Mouse (Mus musculus) forebrain, embryonic 13.5 days (tissue): ENCODE results near the gene Atp8a1. TPM values are rescaled to one million over a fixed set of nuclear protein-coding genes. Genes with fewer than 3 reads are reported as not detected.

Experiments used
- ATAC-seq: fragments of 200-750 bp; cut with Nextera tagmentation; 2 replicates; pipeline ENCODE4 v1.8.0; 2017
- H3K27ac ChIP-seq: fragments of 300-500 bp; sonication (generic); 2 replicates; pipeline ENCODE4 v1.5.1; 2015; ENCODE audit warnings: inconsistent platforms, mild to moderate bottlenecking, moderate library complexity
- H3K27me3 ChIP-seq: fragments of 300-500 bp; sonication (generic); 2 replicates; pipeline ENCODE4 v1.6.1; 2015; ENCODE audit warnings: mild to moderate bottlenecking, inconsistent platforms
- H3K36me3 ChIP-seq: fragments of 300-500 bp; sonication (generic); 2 replicates; pipeline ENCODE4 v1.6.1; 2015; ENCODE audit warnings: mild to moderate bottlenecking, inconsistent platforms; ENCODE audit not compliant: poor library complexity, severe bottlenecking
- H3K4me1 ChIP-seq: fragments of 300-500 bp; sonication (generic); 2 replicates; pipeline ENCODE4 v1.6.1; 2015; ENCODE audit warnings: inconsistent platforms
- H3K4me2 ChIP-seq: fragments of 300-500 bp; sonication (generic); 2 replicates; pipeline ENCODE4 v1.6.1; 2015; ENCODE audit warnings: inconsistent platforms, mild to moderate bottlenecking, moderate library complexity
- H3K4me3 ChIP-seq: fragments of 300-500 bp; sonication (generic); 2 replicates; pipeline ENCODE4 v1.5.1; 2015; ENCODE audit warnings: mild to moderate bottlenecking, inconsistent platforms
- H3K9ac ChIP-seq: fragments of 300-500 bp; sonication (generic); 2 replicates; pipeline ENCODE4 v1.6.1; 2015; ENCODE audit warnings: mild to moderate bottlenecking, inconsistent platforms
- H3K9me3 ChIP-seq: fragments of 300-500 bp; sonication (generic); replicated peaks from 2 replicates; pipeline ENCODE4 v1.6.1; 2016; ENCODE audit warnings: inconsistent platforms
- WGBS: fragments of 180-500 bp; shearing (Covaris S2); methylation state at CpG from one replicate; pipeline ENCODE4 v1.1.7; 2015; 5-methylcytosine and 5-hydroxymethylcytosine counted together
- polyA plus RNA-seq: library from polyadenylated mRNA; unstranded; fragments of >200 nt; fragmentation: Nextera tagmentation; extraction: Ambion mirVana; gene quantifications from 2 replicates; pipeline ENCODE4 v1.2.1, GENCODE M21; 2015

Gene Atp8a1
- polyA plus RNA-seq, 1 experiment from 2014 or later: 18.0 TPM

- Histone ChIP-seq H3K27ac (peak overlapping the region; percentile 54), H3K36me3 (peaks cover 11% of the 10 kb centered on the region; the same call in 1 of the 2 replicates), H3K4me2 (peak overlapping the region; percentile 49), H3K9ac (peak overlapping the region; percentile 21; the same call in 1 of the 2 replicates), H3K4me3 (no peak overlapping the region), H3K9me3 (no peaks in the 10 kb centered on the region), H3K4me1 (peaks cover 20% of the 10 kb centered on the region), H3K27me3 (no peaks in the 10 kb centered on the region; the same call in 1 of the 2 replicates)
- ATAC-seq: peak; percentile 64
- WGBS: 6% methylated on average over 10 of the region's 10 CpGs
These were observed 213.4 kb downstream of the Atp8a1 start for GRCm38 (mm10) chr5:67633831-67634268.

DNA sequence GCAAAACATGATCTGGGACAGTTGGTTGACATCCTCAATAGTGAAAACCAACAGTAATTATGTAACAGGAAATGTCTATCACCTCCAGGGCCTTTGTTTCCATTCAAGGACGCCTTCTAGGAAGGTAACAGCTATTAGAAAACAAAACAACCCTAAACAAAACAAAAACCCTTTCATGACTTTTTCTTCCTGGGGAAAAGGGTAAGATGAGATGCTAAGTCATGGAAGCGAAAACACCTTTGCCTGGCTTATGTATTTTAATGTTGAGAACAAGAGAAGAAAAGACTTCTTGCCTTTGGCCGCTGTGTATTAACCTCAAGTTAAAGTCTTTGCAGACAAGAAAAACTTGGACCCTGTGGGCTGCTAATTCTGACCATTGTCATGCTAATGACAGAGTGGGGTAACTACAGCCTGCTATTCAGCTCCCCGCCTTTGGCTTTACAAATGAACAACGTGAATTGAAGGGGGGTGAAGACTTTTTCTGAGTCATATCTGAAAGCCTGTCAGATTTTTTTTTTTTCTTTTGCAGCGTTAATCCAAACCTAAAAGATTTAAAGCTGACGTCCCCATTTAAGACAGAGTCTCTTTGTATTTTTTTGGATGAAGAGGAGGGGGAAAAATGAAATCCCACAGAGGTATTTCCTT, 214.0 kb downstream of the Atp8a1 start:
- Histone ChIP-seq H3K4me1 (peaks cover 20% of the 10 kb centered on the region), H3K9me3 (no peaks in the 10 kb centered on the region), H3K36me3 (peaks cover 11% of the 10 kb centered on the region; the same call in 1 of the 2 replicates), H3K27ac (peak overlapping the region; percentile 54; the same call in 1 of the 2 replicates), H3K9ac (peak overlapping the region; percentile 21; the same call in 1 of the 2 replicates), H3K4me2 (peak overlapping the region; percentile 49), H3K27me3 (no peaks in the 10 kb centered on the region; the same call in 1 of the 2 replicates), H3K4me3 (no peak overlapping the region)
- peak; percentile 59 for ATAC-seq
- 3% methylated on average over 7 of the region's 7 CpGs for WGBS

- H3K4me1 ChIP-seq: peaks cover 20% of the 10 kb centered on the region
- 89% methylated on average over 12 of the region's 12 CpGs for WGBS
- ATAC-seq: no peak
- peaks cover 6% of the 10 kb centered on the region; the same call in 1 of the 2 replicates for H3K36me3 ChIP-seq
- no peak overlapping the region for H3K9ac ChIP-seq
- H3K9me3 ChIP-seq: no peaks in the 10 kb centered on the region
- H3K27ac ChIP-seq: no peak overlapping the region
- no peaks in the 10 kb centered on the region; the same call in 1 of the 2 replicates for H3K27me3 ChIP-seq
- H3K4me3 ChIP-seq: no peak overlapping the region
- H3K4me2 ChIP-seq: no peak overlapping the region
These were observed 216.0 kb downstream of the Atp8a1 start for GRCm38 (mm10) chr5:67631261-67631660.

DNA sequence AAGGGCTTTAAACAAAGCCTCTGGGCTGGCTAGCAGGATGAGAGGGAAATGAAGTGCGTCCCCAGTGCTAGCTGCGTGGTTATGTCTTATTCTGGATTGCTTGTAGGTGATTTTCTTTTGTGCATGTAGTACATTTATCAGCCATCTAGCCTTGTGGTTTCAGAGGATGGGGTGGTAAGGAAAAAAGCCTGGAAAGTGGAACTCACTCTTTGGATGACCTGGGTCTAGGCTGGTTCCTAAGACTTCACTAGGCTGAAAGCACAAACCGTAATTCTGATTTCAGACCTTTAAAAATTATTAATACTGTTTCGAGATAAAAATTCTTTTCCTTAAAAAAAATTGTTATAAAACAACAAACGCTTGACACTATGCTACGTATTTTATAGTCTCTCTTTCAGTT, 217.4 kb downstream of the Atp8a1 start:
- H3K4me2 ChIP-seq: no peak overlapping the region
- ATAC-seq: no peak
- H3K9ac ChIP-seq: no peak overlapping the region
- H3K27ac ChIP-seq: no peak overlapping the region
- H3K4me3 ChIP-seq: no peak overlapping the region
- H3K4me1 ChIP-seq: peaks cover 20% of the 10 kb centered on the region
- H3K36me3 ChIP-seq: peaks cover 6% of the 10 kb centered on the region; the same call in 1 of the 2 replicates
- 93% methylated on average over 6 of the region's 6 CpGs for WGBS
- H3K27me3 ChIP-seq: no peaks in the 10 kb centered on the region; the same call in 1 of the 2 replicates
- H3K9me3 ChIP-seq: no peaks in the 10 kb centered on the region

DNA sequence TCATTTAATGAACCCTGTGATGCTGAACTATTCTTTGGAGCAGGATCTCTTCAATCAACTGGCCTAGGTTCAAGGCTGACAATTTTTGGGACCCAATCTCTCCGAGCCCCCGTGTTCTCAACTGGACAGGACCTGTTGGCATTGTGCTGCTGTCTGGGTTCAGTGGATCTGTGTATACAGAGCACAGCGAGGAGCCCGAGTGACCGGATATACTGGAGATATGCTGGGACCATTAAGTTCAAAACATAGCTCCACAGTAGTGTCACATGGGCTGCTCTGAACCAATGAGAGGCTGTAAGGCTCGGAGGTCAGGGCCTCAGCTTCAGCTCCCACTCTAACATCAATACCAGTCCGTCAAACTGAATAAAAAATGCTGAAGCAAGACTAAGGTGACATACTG, 217.8 kb downstream of the Atp8a1 start:
- WGBS: 70% methylated on average over 7 of the region's 7 CpGs
- H3K4me1 ChIP-seq: peaks cover 17% of the 10 kb centered on the region
- no peak overlapping the region for H3K4me2 ChIP-seq
- no peaks in the 10 kb centered on the region; the same call in 1 of the 2 replicates for H3K27me3 ChIP-seq
- no peak overlapping the region for H3K9ac ChIP-seq
- no peak overlapping the region for H3K27ac ChIP-seq
- H3K4me3 ChIP-seq: no peak overlapping the region
- peaks cover 6% of the 10 kb centered on the region; the same call in 1 of the 2 replicates for H3K36me3 ChIP-seq
- no peaks in the 10 kb centered on the region for H3K9me3 ChIP-seq
- no peak for ATAC-seq

DNA sequence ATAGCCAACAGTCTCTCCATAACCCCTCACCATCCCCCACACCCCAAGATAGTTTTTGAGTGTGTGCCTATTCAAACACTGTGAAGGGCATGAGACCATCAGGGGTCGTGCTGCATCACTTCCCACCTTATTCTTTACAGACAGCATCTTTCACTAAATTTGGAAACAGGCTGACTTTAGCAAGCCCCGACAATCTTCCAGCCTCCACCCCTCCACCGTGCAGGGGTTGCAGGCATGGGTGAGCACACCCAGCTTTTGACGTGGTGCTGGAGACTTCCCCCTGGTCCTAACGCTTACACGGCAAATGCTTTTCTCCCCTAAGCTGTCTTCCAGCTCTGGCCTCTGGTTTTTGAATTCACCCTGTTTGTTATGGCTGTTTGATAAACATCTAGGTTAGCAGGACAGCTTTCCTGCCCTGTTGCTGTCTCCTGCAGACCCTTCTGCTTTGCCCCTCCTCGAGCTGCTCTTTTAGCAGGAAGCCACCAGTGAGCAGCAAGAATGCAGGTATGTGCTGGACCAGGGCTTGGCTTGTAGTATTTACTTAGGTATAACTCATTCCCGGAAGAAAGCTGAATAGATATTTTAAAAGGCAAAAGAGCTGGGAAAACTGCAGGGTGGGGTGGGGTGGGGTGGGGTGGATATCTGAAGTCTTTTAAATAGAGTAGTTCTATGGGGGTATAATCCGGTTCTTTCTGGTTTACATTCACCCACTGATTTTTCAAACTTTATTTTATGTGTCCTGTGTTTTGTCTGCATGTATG, 218.9 kb downstream of the Atp8a1 start:
- Histone ChIP-seq H3K4me1 (peaks cover 6% of the 10 kb centered on the region), H3K36me3 (peaks cover 6% of the 10 kb centered on the region; the same call in 1 of the 2 replicates), H3K9ac (no peak overlapping the region), H3K27ac (no peak overlapping the region), H3K4me2 (no peak overlapping the region), H3K4me3 (no peak overlapping the region), H3K27me3 (no peaks in the 10 kb centered on the region; the same call in 1 of the 2 replicates), H3K9me3 (no peaks in the 10 kb centered on the region)
- WGBS: 81% methylated on average over 9 of the region's 9 CpGs
- ATAC-seq: no peak

DNA sequence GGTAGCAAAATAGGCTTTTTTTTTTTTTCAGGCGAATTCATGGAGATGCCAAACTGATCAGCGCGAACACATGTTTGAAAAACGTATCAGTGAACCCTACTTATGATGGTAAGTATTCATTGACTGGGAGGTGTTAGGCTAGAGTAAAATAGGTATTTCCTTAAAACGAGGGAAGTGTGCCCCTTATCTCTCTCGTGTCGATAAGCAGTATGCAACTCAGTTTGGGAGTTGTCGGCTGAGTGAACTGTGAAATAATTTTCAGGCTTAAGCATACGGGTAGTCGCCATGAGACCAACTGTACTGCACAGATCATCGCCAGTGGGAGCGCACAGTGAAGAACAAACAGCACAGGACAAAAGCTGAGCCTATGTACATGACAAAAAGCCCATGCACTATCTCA, 226.0 kb downstream of the Atp8a1 start:
- no peak for ATAC-seq
- WGBS: 88% methylated on average over 12 of the region's 12 CpGs
- H3K9ac ChIP-seq: no peak overlapping the region
- no peak overlapping the region for H3K4me3 ChIP-seq
- H3K27ac ChIP-seq: no peak overlapping the region
- no peaks in the 10 kb centered on the region for H3K4me1 ChIP-seq
- H3K27me3 ChIP-seq: no peaks in the 10 kb centered on the region
- H3K9me3 ChIP-seq: no peaks in the 10 kb centered on the region
- peaks cover 14% of the 10 kb centered on the region for H3K36me3 ChIP-seq
- no peak overlapping the region for H3K4me2 ChIP-seq

DNA sequence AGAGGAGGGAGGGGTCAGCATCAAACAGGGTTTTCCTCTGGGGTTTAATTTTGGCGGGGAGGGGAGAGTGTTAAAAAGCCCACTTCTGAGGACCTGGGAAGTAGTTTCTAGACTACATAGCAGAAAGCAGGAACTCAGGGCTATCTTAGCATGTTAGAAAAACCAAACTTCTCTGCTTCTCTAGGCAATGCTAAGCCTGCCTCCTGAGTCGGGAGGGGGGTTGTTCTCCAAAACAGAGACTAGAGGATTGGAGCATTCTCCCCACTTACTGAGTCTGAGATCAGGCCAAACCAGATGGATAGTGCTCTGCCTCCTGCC, 237.8 kb downstream of the Atp8a1 start:
- Histone ChIP-seq H3K4me3 (no peak overlapping the region), H3K36me3 (no peaks in the 10 kb centered on the region), H3K4me2 (no peak overlapping the region), H3K27me3 (peaks cover 60% of the 10 kb centered on the region), H3K27ac (no peak overlapping the region), H3K9me3 (no peaks in the 10 kb centered on the region), H3K9ac (no peak overlapping the region), H3K4me1 (peaks cover 21% of the 10 kb centered on the region)
- ATAC-seq: no peak
- 14% methylated on average over 2 of the region's 2 CpGs for whole genome bisulfite sequencing

DNA sequence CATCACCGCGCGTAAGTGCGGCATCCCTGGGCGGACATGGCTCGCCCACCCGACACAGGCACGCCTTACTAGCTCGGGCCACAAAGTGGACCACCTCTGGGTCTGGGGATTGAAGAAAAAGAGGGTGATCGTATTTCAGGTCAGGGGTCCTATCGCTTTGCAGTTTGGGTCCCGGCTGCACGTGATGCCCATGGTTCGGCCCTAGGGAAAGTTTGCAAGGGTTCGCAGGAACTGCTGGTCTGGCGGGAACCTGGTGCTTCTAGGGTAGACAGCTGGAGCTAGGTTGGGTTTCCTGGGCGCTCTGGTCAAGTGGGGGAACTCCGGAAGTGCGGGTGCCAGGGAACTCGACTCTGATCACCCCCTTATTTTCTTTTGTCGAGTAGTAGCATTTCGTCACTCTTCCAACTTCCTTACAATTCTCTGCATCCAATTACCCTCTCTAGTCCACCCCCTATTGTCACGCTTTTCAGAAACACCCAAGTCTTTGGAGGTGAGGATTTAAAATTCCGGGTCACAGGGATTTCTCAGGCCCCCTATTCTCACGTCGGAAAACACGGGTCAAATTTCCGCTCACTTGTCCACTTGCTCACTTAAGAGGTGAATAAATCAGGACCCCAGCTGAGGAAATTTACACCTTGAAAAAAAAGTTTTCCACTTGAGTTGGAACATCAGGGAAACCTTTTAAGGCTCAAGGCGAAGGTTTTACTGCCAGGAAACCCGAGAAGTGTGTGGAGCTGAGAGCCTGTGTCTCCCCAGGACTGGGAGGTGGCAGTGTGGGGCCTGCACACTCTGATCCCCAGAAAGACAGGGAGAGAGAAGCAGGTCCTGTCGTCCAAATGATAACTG, 238.3 kb downstream of the Atp8a1 start:
- Histone ChIP-seq H3K9me3 (no peaks in the 10 kb centered on the region), H3K9ac (peak overlapping the region; percentile 60), H3K4me1 (peaks cover 21% of the 10 kb centered on the region), H3K4me3 (peak overlapping the region; percentile 50), H3K4me2 (peak overlapping the region; percentile 97), H3K27me3 (peaks cover 65% of the 10 kb centered on the region), H3K27ac (no peak overlapping the region), H3K36me3 (no peaks in the 10 kb centered on the region)
- WGBS: 4% methylated on average over 31 of the region's 31 CpGs
- peak; percentile 16; the same call in 1 of the 2 replicates for ATAC-seq

DNA sequence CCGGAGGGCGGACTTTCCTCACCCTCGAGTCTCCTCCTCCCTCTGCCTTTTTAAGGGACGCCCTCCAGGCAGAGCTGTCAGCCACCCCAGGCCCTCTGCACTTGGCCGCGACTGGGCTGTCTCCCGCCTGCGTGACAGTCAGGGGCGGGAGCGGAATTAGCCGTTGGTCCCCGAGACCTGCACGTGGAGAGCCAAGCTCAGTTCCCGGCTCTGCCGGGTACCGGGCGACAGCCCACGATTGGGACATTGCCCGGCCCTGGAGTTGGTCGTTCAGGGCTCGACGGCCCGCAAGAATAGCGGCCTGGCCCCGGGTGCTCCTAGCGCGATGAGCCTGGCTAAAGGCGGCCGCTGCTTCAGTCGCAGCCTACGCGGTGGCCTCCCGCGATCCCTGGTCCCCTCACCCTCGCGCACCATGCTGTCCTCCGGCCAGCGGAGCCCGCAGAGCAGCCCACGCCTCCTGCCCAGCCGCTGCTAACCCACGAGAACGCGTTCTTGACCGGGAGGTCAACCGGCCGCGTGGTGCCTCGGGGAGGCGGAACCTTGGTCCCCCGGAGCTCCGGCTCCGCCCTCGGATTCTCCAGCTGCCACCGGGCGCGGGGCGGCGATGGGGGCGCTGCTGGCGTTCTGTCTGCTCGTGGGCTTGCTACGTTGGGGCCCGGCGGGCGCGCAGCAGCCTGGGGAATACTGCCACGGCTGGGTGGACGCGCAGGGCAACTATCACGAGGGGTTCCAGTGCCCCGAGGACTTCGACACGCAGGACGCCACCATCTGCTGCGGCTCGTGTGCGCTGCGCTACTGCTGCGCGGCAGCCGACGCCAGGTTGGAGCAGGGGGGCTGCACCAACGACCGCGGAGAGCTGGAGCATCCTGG, 239.2 kb downstream of the Atp8a1 start, which contains the start of gene Shisa3:
Gene Shisa3 (plus strand): TSS at position 79 of the 870 bp plus-strand sequence.
- H3K27me3 ChIP-seq: peaks cover 69% of the 10 kb centered on the region
- no peaks in the 10 kb centered on the region for H3K9me3 ChIP-seq
- no peaks in the 10 kb centered on the region for H3K36me3 ChIP-seq
- under 1% methylated on average over 85 of the region's 86 CpGs for whole genome bisulfite sequencing
- peak; percentile 77 for ATAC-seq
- H3K9ac ChIP-seq: peak within 1 kb of the TSS; percentile 60
- peaks cover 21% of the 10 kb centered on the region for H3K4me1 ChIP-seq
- H3K4me3 ChIP-seq: peak within 1 kb of the TSS; percentile 50
- peak within 1 kb of the TSS; percentile 97 for H3K4me2 ChIP-seq
- H3K27ac ChIP-seq: no peak within 1 kb of the TSS
